Mouse (Mus musculus) stomach, embryonic 15.5 days (tissue): Measurements from ENCODE around the gene Fzd5. TPM values are rescaled to one million over a fixed set of nuclear protein-coding genes. Genes with fewer than 3 reads are reported as not detected.

Source experiments
- ATAC-seq: fragments of 200-750 bp; cut with Nextera tagmentation; 2 replicates; pipeline ENCODE4 v1.8.0; 2017; ENCODE audit warnings: low read depth, moderate number of reproducible peaks, moderate TSS enrichment; ENCODE audit not compliant: insufficient read depth, low FRiP score
- H3K27ac ChIP-seq: fragments of 300-500 bp; sonication (generic); 2 replicates; pipeline ENCODE4 v1.5.1; 2015; ENCODE audit warnings: mild to moderate bottlenecking, inconsistent platforms
- H3K27me3 ChIP-seq: fragments of 300-500 bp; sonication (generic); replicated peaks from 2 replicates; pipeline ENCODE4 v1.6.1; 2015; ENCODE audit warnings: inconsistent platforms
- H3K36me3 ChIP-seq: fragments of 300-500 bp; sonication (generic); 2 replicates; pipeline ENCODE4 v1.6.1; 2015; ENCODE audit warnings: inconsistent platforms
- H3K4me1 ChIP-seq: fragments of 300-500 bp; sonication (generic); 2 replicates; pipeline ENCODE4 v1.6.1; 2015; ENCODE audit warnings: inconsistent platforms
- H3K4me2 ChIP-seq: fragments of 300-500 bp; sonication (generic); 2 replicates; pipeline ENCODE4 v1.6.1; 2015; ENCODE audit warnings: mild to moderate bottlenecking, inconsistent platforms
- H3K4me3 ChIP-seq: fragments of 300-500 bp; sonication (generic); replicated peaks from 2 replicates; pipeline ENCODE4 v1.5.1; 2015; ENCODE audit warnings: inconsistent platforms
- H3K9ac ChIP-seq: fragments of 300-500 bp; sonication (generic); 2 replicates; pipeline ENCODE4 v1.6.1; 2015; ENCODE audit warnings: inconsistent platforms
- H3K9me3 ChIP-seq: fragments of 300-500 bp; sonication (generic); 2 replicates; pipeline ENCODE4 v1.6.1; 2016; ENCODE audit warnings: inconsistent platforms
- WGBS: fragments of 180-500 bp; shearing (Covaris S2); methylation state at CpG from one replicate; pipeline ENCODE4 v1.1.7; 2015; 5-methylcytosine and 5-hydroxymethylcytosine counted together
- polyA plus RNA-seq: library from polyadenylated mRNA; unstranded; fragments of >200 nt; fragmentation: Nextera tagmentation; extraction: Ambion mirVana; gene quantifications from 2 replicates; pipeline ENCODE4 v1.2.1, GENCODE M21; 2015

The Fzd5 gene
- polyA plus RNA-seq, 1 experiment from 2014 or later: 7.3 TPM

DNA sequence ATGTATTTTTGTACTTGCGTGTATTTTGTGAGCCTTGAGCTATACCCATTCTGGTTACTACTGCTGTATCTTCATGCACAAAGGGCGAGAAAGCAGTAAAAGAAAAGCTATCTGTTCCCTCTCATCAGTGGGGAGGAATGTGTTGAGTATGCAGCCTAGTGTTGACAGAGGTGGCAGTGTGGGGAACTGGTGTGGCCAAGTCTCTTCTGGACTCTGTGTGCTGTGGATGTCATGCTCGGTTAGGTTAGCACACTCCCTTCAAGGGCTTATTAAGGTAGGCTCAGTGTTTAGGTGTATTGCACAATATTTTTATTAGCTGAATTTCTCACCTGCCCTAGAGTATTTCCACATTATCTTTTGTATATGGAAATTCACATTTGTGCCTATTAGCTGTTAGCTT, 35.8 kb downstream of the Fzd5 start:
- Histone ChIP-seq H3K4me3 (no peak overlapping the region), H3K4me1 (no peaks in the 10 kb centered on the region), H3K36me3 (peaks cover 9% of the 10 kb centered on the region; the same call in 1 of the 2 replicates), H3K4me2 (no peak overlapping the region), H3K27ac (no peak overlapping the region), H3K9me3 (no peaks in the 10 kb centered on the region), H3K9ac (no peak overlapping the region), H3K27me3 (no peaks in the 10 kb centered on the region)
- whole genome bisulfite sequencing: 79% methylated on average over 3 of the region's 3 CpGs
- no peak for ATAC-seq

DNA sequence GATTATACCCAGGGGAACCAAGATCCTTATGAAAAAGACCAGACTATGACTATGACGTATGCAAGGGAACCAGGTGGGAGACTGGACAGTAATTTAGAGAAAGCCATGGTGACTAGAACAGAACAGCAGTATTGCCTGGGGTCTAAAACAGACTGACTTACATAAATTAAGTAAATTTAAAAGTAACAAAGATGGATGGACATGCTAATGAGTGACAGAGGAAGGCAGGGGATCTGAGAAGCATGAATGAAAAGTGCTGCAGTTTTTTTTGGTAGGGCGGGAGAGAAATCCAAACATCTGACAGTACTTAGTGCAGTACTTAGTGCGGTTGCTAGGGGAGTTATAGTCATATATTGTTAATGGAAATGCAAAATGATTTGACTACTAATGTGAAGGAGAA, 42.4 kb downstream of the Fzd5 start:
- Histone ChIP-seq H3K4me3 (no peak overlapping the region), H3K27ac (no peak overlapping the region), H3K4me1 (no peaks in the 10 kb centered on the region), H3K27me3 (no peaks in the 10 kb centered on the region), H3K4me2 (no peak overlapping the region), H3K36me3 (no peaks in the 10 kb centered on the region), H3K9me3 (no peaks in the 10 kb centered on the region), H3K9ac (no peak overlapping the region)
- 92% methylated on average over 3 of the region's 3 CpGs for WGBS
- no peak for ATAC-seq

DNA sequence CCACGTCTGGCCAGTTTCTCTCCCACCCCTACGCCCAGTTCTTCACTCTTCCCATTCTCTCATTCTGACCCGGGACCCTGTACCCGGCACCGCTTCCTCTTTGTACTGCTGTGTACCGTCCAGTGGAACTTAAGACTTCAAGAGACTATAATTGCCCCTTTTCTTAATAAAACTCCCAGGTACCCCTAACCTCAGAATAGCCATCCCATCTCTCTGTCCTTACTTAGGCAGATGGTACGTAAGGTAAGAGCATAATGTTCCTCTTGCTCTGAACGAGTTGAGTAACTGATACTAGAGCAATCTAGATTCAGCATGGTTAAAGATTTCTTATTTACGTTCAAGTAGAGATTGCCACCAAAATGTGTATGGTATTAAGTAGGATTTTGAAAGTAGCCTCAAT, 46.0 kb downstream of the Fzd5 start:
- WGBS: 3% methylated on average over 9 of the region's 9 CpGs
- H3K36me3 ChIP-seq: no peaks in the 10 kb centered on the region
- no peaks in the 10 kb centered on the region for H3K9me3 ChIP-seq
- H3K4me1 ChIP-seq: 0 out of 2 replicates have a peak, but pooled peaks cover 3% of the 10 kb centered on the region
- H3K4me2 ChIP-seq: peak overlapping the region; percentile 85
- no peaks in the 10 kb centered on the region for H3K27me3 ChIP-seq
- H3K9ac ChIP-seq: peak overlapping the region; percentile 78
- H3K4me3 ChIP-seq: peak overlapping the region; percentile 93
- H3K27ac ChIP-seq: peak overlapping the region; percentile 74; the same call in 1 of the 2 replicates
- no peak for ATAC-seq

DNA sequence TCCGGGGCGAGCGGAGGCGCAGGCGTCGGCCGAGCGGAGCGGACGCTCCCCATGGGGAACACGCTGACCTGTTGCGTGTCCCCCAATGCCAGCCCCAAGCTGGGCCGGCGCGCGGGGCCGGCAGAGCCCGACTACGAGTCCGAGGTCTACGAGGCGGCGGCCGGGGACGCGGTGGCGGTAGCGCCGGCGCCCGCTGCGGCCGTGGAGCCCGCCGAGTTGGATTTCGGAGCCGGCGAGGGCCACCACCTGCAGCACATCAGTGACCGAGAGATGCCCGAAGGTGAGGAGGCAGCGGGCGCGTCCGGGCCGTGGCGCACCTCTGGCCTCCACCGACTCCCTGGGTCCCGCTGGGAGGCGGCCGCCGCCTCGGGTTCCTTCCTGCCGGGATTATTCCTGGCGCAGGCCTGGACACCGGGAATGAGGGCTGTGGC, 46.4 kb downstream of the Fzd5 start:
- peak overlapping the region; percentile 85 for H3K4me2 ChIP-seq
- WGBS: under 1% methylated on average over 51 of the region's 55 CpGs
- peak overlapping the region; percentile 93 for H3K4me3 ChIP-seq
- H3K36me3 ChIP-seq: no peaks in the 10 kb centered on the region
- H3K9me3 ChIP-seq: no peaks in the 10 kb centered on the region
- peak overlapping the region; percentile 74 for H3K27ac ChIP-seq
- 0 out of 2 replicates have a peak, but pooled peaks cover 3% of the 10 kb centered on the region for H3K4me1 ChIP-seq
- no peak; the same call in 1 of the 2 replicates for ATAC-seq
- H3K27me3 ChIP-seq: no peaks in the 10 kb centered on the region
- H3K9ac ChIP-seq: peak overlapping the region; percentile 78

DNA sequence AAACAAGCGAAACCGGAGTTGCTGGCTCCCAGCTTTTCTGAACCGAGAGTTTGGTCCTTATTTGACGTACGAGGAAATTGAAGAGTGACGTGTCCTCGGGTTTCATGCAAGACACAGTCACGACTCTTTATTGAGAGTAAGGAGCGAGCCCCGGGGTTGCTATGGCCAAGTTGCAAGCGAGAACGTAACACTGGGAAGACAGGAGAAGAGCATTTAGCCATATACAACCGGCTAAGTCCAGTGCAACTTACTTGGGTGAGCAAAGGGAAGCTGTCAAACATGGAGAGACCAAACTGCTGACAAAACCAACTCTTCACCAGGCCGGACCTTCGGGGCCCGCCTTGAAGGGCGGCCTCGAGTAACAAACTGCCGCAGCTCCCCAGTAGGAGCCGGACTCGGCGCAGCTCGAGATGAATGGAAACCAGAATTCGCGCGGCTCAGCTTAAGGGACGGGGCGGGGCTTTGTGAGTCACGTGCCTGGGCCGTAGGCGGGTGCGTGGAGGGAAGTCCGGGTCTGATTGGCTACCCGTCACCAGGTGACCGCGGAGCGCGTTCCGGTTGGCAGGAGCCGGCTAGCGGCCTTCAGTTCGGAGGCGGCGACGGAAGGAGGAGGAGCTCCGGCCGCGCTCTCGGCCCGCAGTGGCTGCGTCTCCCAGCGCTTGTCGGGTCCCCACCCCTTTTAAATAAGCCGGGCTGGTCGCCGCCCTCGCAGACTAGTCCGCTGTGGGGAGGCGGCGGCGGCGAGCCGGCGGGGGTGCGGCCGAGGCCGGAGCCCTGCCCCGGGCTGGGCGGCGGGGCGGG, 47.1 kb downstream of the Fzd5 start, which contains the start of gene Ccnyl1:
Ccnyl1 (plus strand) TSS at position 243 of the 801 bp plus-strand sequence.
- ATAC-seq: peak; percentile 99

DNA sequence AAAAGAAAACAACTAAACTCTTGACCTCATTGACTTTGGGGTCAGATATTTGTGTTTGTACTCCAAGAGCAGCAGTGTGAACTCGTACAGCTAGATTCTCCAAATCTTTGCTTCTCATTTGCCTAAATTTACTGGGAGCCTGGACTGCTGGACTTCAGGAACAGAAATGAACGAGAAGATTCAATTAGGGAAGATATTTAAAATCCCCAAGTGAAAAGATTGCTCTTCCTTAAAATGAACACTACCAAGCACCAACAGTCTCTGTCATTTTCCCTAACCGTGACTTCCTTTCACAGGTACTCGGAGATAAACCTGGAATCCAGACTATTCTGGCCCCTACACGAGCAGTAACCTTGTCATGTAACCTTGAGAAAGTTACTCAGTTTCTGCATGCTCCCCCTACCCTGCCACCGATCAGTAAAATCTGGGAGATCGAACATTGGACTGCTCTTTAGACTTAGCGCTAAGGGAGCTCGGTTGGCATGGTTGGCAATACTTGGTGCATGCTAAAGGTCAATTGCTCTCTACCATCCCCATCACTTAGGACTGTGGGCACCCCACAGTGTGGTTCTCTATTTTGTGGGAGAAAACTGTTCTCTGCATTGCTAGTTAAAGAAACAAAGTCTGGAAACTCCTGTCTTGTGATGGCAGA, 47.9 kb downstream of the Fzd5 start:
- H3K27me3 ChIP-seq: no peaks in the 10 kb centered on the region

More for the DNA sequence above, 47.1 kb downstream of the Fzd5 start, which contains the start of gene Ccnyl1:
- Histone ChIP-seq H3K4me3 (peak within 1 kb of the TSS; percentile 93), H3K9me3 (no peaks in the 10 kb centered on the region), H3K27me3 (no peaks in the 10 kb centered on the region), H3K36me3 (no peaks in the 10 kb centered on the region), H3K9ac (peak within 1 kb of the TSS; percentile 78), H3K27ac (peak within 1 kb of the TSS; percentile 77), H3K4me1 (0 out of 2 replicates have a peak, but pooled peaks cover 3% of the 10 kb centered on the region), H3K4me2 (peak within 1 kb of the TSS; percentile 86)
- WGBS: under 1% methylated on average over 71 of the region's 71 CpGs

DNA sequence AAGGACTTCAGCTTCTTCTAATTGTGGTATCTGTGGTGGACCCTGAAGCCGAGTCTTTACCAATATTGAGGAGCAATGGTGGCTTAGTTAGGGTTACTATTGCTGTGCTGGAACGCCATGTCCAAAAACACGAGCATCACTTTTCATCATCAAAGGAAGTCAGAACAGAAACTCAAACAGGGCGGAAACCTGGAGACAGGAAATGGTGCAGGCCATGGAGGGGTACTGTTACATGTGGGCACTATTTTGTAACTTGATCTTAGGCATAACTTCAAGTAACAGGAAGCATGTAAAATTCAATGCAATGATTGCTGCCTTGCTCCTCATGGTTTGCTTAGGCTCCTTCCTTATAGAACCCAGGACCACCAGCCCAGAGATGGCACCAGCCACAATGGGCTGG, 49.5 kb downstream of the Fzd5 start:
- no peak for ATAC-seq

More for the DNA sequence above, 47.9 kb downstream of the Fzd5 start:
- WGBS: 17% methylated on average over 9 of the region's 9 CpGs
- no peak for ATAC-seq
- Histone ChIP-seq H3K4me2 (peak overlapping the region; percentile 86), H3K9me3 (no peaks in the 10 kb centered on the region), H3K27ac (peak overlapping the region; percentile 77; the same call in 1 of the 2 replicates), H3K4me3 (peak overlapping the region; percentile 93), H3K4me1 (0 out of 2 replicates have a peak, but pooled peaks cover 3% of the 10 kb centered on the region), H3K36me3 (no peaks in the 10 kb centered on the region), H3K9ac (peak overlapping the region; percentile 46; the same call in 1 of the 2 replicates)

DNA sequence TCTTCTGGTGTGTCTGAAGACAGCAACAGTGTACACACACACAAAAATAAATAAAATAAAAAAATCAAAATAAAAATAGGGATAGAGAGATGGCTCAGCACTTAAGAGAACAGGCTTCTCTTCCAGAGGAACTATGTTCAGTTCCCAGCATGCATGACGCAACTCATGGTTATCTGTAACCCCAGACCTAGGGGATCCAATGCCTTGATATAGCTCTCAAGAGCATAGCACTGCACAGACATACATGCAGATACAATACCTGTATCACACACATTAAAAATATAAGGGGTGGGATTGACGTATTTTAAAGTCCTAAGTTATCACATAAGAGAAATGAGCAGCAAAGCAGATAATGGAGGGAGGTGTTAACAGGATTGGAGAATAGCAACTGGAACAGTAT, 53.1 kb downstream of the Fzd5 start:
- no peaks in the 10 kb centered on the region for H3K27me3 ChIP-seq
- ATAC-seq: no peak
- no peak overlapping the region for H3K4me2 ChIP-seq
- H3K4me3 ChIP-seq: no peak overlapping the region
- no peaks in the 10 kb centered on the region for H3K4me1 ChIP-seq
- H3K36me3 ChIP-seq: no peaks in the 10 kb centered on the region
- H3K9ac ChIP-seq: no peak overlapping the region
- no peaks in the 10 kb centered on the region for H3K9me3 ChIP-seq
- WGBS: 90% methylated on average over 2 of the region's 2 CpGs
- no peak overlapping the region for H3K27ac ChIP-seq

More for the DNA sequence above, 49.5 kb downstream of the Fzd5 start:
- no peak overlapping the region for H3K27ac ChIP-seq
- no peak overlapping the region for H3K4me3 ChIP-seq
- no peak overlapping the region for H3K4me2 ChIP-seq
- no peaks in the 10 kb centered on the region for H3K36me3 ChIP-seq
- H3K4me1 ChIP-seq: 0 out of 2 replicates have a peak, but pooled peaks cover 3% of the 10 kb centered on the region
- H3K9ac ChIP-seq: no peak overlapping the region
- WGBS: 84% methylated on average over 4 of the region's 4 CpGs
- H3K27me3 ChIP-seq: no peaks in the 10 kb centered on the region
- H3K9me3 ChIP-seq: no peaks in the 10 kb centered on the region

DNA sequence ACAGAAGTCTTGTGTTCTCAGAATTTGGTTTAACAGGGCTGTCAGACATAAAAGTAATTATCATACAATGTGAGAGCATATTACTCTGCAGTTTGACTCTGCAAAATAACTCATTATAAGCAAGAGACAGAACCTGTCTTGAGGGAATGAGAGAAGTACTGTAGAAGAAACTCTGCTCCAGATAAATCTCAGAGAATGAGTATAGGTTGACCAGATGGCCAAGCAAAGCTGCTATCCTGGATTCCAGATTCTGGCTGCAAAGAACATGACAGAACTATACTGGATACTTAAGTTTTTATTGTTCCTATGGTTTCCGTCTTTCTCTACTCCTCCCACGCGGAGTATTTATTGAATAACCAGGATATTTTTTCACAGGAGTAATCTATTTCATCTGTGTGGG, 54.5 kb downstream of the Fzd5 start:
- no peaks in the 10 kb centered on the region for H3K4me1 ChIP-seq

DNA sequence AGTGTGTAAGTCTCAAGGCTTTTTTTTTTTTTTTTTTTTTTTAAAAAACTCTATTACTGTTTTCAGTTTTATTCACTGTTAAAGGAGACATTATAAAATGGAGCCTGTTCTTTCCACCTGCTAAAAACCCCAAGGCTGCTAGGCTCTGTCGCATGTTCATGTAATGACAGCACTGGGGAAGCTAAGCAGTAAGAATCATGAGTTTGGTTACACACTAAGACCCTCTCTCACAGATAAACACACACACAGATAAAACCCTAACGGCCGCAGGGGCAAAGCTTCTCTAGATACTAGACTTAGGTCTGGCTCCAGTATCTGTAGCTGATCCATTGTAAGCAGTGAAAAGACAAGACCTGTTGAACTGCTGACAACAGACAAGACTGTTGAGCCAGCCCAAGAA, 56.1 kb downstream of the Fzd5 start:
- Histone ChIP-seq H3K4me2 (no peak overlapping the region), H3K36me3 (no peaks in the 10 kb centered on the region), H3K9ac (no peak overlapping the region), H3K27ac (no peak overlapping the region), H3K4me1 (no peaks in the 10 kb centered on the region), H3K4me3 (no peak overlapping the region), H3K27me3 (no peaks in the 10 kb centered on the region), H3K9me3 (no peaks in the 10 kb centered on the region)
- no peak for ATAC-seq
- WGBS: 87% methylated on average over 3 of the region's 3 CpGs

More for the DNA sequence above, 54.5 kb downstream of the Fzd5 start:
- 87% methylated on average over 3 of the region's 3 CpGs for WGBS
- Histone ChIP-seq H3K27ac (no peak overlapping the region), H3K9ac (no peak overlapping the region), H3K4me2 (no peak overlapping the region), H3K9me3 (no peaks in the 10 kb centered on the region), H3K27me3 (no peaks in the 10 kb centered on the region), H3K4me3 (no peak overlapping the region), H3K36me3 (no peaks in the 10 kb centered on the region)
- ATAC-seq: no peak
